Mouse (Mus musculus): Measurements from ENCODE around the gene Prph2. TPM values are rescaled to one million over a fixed set of nuclear protein-coding genes. Genes with fewer than 3 reads are reported as not detected.

Gene Prph2
- total and polyA plus RNA-seq, 2 experiments from 2014 or later = 0.05 TPM; not detected in 1

DNA sequence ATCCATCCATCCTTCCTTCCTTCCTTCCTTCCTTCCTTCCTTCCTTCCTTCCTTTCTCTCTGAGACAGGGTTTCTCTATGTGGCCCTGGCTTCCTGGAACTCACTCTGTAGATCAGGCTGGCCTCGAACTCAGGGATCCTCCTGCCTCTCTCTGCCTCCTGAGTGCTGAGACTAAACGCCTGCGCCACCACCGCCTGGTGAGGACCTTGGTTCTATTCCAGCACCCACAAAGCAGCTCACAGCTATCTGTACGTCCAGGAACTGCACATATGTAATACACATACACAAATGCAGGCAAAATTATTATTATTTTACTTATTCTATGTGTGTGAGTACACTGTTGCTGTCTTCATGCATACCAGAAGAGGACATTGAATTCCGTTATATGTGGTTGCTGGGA is 25.5 kb upstream of the Prph2 start:
- DNase-seq (ENCODE audit: low spot score) = no peak
- no peaks in the 10 kb centered on the region for H3K36me3 ChIP-seq (ENCODE audit: insufficient read depth, low read length)

DNA sequence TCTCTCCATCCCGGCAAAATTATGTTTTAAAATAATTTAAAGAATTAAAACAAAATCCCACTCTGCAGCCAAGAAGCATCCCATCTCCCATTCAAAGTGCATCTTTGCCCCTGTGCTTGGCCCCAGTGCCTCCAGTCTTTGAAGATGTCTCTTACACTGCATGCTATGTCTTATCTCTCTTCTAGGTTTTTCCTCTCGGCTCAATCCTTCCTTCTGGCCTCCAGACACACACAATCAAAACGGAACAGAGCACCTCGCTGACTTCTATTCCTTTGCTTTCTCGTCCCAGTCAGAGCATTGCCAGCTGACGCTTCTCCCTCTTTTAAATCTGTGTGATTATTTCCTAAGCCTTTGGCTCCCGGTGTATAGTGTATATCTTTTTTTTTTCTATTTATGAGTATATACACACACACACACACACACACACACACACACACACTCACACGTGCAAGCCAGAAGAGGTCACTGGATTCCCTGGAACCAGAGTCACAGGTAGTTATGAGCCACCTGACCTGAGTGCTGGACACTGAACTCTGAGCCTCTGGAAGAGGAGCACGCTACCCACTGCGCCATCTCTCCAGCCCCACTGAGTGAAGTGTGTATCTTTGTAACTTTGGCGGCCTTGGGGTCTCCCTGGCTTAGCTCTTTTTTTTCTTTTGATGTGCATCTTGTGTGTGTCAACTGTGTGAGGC is 24.9 kb upstream of the Prph2 start:
- 82% methylated on average over 11 of the region's 11 CpGs for WGBS
- no peak for TF ChIP-seq CTCF (IDR thresholded peaks at IDR 0.05; ENCODE audit: low read depth)
- no peak for ATAC-seq

More for the DNA sequence above, 25.5 kb upstream of the Prph2 start:
- no peak overlapping the region for H3K4me2 ChIP-seq (ENCODE audit: low read depth, low read length)
- H3K9ac ChIP-seq (replicated peaks; ENCODE audit: low read length) = no peak overlapping the region
- WGBS = 90% methylated on average over 6 of the region's 6 CpGs
- H3K9me3 ChIP-seq (ENCODE audit: low read length) = no peaks in the 10 kb centered on the region
- ATAC-seq = no peak
- H3K4me1 ChIP-seq (ENCODE audit: insufficient read depth, low read length) = 0 out of 2 replicates have a peak, but pooled peaks cover 6% of the 10 kb centered on the region
- H3K4me3 ChIP-seq (ENCODE audit: low read length) = no peak overlapping the region
- no peak overlapping the region for H3K27ac ChIP-seq
- no peak for TF ChIP-seq CTCF (IDR thresholded peaks at IDR 0.05; ENCODE audit: low read depth)
- H3K27me3 ChIP-seq (ENCODE audit: insufficient read depth, low read length) = no peaks in the 10 kb centered on the region

DNA sequence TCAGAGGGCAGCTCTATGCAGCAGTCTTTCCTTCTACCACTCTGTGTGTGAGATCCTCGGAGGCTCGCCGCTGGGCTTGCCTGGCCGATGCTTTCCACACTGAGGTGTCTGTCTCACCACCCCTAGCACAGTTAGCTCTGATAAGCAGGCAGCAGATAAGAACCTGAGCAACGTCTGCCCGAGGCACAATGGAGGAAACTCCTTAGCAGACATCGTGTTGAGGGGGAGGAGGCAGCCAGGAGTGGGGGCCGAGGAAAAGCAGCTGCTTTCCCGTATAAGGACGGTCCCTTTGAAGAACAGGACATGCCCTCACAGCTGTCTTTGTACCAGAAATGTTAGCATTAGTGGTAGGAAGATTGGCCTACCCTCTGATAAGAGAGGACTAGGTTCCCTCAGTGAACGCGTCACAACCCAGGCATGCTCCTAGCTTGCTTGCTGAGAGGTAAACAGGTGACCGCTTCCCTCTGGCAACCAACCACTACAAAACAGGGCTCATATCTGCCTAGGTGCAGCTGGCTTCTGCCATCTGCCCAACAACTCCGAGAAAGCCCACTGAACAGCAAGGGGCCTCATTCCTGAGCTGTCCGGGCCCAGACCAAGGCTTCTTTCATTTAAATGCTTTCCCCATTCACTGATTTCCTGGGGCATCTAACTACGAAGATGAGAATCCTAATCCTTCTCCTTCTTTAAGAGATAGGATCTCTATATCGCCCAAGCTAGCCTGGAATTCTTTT is 24.2 kb upstream of the Prph2 start:
- Histone ChIP-seq H3K27ac (no peak overlapping the region), H3K9me3 (ENCODE audit: low read length) (no peaks in the 10 kb centered on the region), H3K4me3 (ENCODE audit: low read length) (no peak overlapping the region), H3K4me2 (ENCODE audit: low read depth, low read length) (no peak overlapping the region), H3K9ac (replicated peaks; ENCODE audit: low read length) (0 out of 2 replicates have a peak overlapping the region, but pooled peaks have one; percentile 13), H3K36me3 (ENCODE audit: insufficient read depth, low read length) (no peaks in the 10 kb centered on the region), H3K27me3 (ENCODE audit: insufficient read depth, low read length) (no peaks in the 10 kb centered on the region), H3K4me1 (ENCODE audit: insufficient read depth, low read length) (0 out of 2 replicates have a peak, but pooled peaks cover 6% of the 10 kb centered on the region)
- no peak for ATAC-seq
- no peak for DNase-seq (ENCODE audit: low spot score)
- no peak for TF ChIP-seq CTCF (IDR thresholded peaks at IDR 0.05; ENCODE audit: low read depth)
- 57% methylated on average over 17 of the region's 17 CpGs for WGBS

More for the DNA sequence above, 24.9 kb upstream of the Prph2 start:
- Histone ChIP-seq H3K4me2 (ENCODE audit: low read depth, low read length) (no peak overlapping the region), H3K4me3 (ENCODE audit: low read length) (no peak overlapping the region), H3K36me3 (ENCODE audit: insufficient read depth, low read length) (no peaks in the 10 kb centered on the region), H3K27me3 (ENCODE audit: insufficient read depth, low read length) (no peaks in the 10 kb centered on the region), H3K27ac (no peak overlapping the region), H3K4me1 (ENCODE audit: insufficient read depth, low read length) (0 out of 2 replicates have a peak, but pooled peaks cover 6% of the 10 kb centered on the region), H3K9ac (replicated peaks; ENCODE audit: low read length) (no peak overlapping the region), H3K9me3 (ENCODE audit: low read length) (no peaks in the 10 kb centered on the region)
- DNase-seq (ENCODE audit: low spot score) = no peak

DNA sequence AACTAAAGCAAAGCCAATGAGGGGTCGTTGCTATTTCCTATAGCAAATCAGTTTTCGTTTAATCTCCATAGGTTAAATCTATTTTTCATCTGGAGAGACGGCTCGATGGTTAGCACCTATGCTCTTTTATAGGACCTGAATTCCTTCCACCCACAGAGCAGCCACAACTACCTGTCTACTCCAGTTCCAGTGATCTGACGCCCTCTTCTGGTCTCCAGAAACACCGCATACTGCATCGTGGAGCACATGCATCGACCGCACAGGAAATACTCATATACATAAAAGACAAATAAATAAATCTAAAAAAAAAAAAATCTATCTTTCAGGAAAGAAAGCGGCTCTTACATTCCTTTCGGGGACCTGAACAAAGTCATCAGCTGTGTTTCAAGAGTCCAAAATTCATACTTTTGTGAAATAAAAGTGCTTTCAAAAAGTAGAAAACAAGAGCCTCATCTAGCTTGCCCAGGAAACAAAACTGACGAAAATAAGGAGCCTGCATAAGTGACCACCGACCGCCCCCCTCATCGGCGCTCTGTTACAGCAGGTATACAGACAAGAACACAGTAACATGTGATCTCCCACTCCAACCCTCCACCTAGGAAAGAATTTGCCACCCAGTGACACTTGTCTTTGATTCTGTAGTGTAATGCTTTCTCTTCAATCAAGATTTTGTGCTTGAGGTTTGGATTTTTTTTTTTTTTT is 21.6 kb upstream of the Prph2 start:
- Histone ChIP-seq H3K9ac (replicated peaks; ENCODE audit: low read length) (peak overlapping the region; percentile 71), H3K27me3 (ENCODE audit: insufficient read depth, low read length) (no peaks in the 10 kb centered on the region), H3K27ac (peak overlapping the region; percentile 95), H3K4me1 (ENCODE audit: insufficient read depth, low read length) (peaks cover 24% of the 10 kb centered on the region), H3K9me3 (ENCODE audit: low read length) (no peaks in the 10 kb centered on the region), H3K4me2 (ENCODE audit: low read depth, low read length) (peak overlapping the region; percentile 82), H3K36me3 (ENCODE audit: insufficient read depth, low read length) (no peaks in the 10 kb centered on the region), H3K4me3 (ENCODE audit: low read length) (peak overlapping the region; percentile 77)
- no peak for ATAC-seq
- WGBS = 34% methylated on average over 16 of the region's 16 CpGs
- DNase-seq (ENCODE audit: low spot score) = peak; percentile 75
- TF ChIP-seq CTCF (IDR thresholded peaks at IDR 0.05; ENCODE audit: low read depth) = peak; percentile 73

DNA sequence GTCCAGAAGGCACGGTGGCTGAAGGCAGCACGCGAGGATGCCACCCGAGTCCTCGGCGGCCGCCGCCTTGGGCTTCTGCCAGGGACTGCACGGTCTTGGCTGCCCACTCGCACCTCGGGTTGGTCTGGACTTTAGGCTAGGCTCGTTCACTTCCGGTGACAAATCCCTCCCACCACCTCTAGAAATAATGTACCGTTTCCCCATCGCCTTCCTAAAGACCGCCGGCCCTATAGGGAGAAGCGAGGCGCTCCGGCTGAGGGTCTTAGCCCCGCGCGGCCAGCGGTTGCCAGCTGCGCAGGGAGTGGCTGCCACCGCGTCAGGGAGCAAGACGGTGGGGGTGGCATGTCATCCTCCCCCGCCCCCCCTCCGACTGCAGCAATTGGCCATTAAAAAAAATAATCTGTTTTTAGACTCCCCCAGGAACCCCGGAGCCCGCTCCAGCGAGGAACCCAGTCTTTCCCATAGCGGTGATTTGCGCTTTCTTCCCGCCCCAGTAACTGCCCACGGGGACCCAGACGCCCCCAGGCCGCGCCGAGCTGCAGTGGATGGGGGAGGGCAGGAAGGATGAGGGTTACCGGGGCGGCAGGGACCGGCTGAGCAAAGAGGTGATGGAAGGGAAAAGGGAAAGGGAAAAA is 20.7 kb upstream of the Prph2 start:
- H3K4me1 ChIP-seq (ENCODE audit: insufficient read depth, low read length) = peaks cover 24% of the 10 kb centered on the region
- peak overlapping the region; percentile 71 for H3K9ac ChIP-seq (replicated peaks; ENCODE audit: low read length)
- H3K4me2 ChIP-seq (ENCODE audit: low read depth, low read length) = peak overlapping the region; percentile 82
- H3K9me3 ChIP-seq (ENCODE audit: low read length) = no peaks in the 10 kb centered on the region
- DNase-seq (ENCODE audit: low spot score) (peak; percentile 84), ATAC-seq (peak; percentile 46)
- H3K36me3 ChIP-seq (ENCODE audit: insufficient read depth, low read length) = no peaks in the 10 kb centered on the region
- WGBS = under 1% methylated on average over 44 of the region's 44 CpGs
- H3K4me3 ChIP-seq (ENCODE audit: low read length) = peak overlapping the region; percentile 77
- 0 out of 2 replicates have a peak, but pooled peaks have one; percentile 21 for TF ChIP-seq CTCF (IDR thresholded peaks at IDR 0.05; ENCODE audit: low read depth)
- H3K27ac ChIP-seq = peak overlapping the region; percentile 95
- no peaks in the 10 kb centered on the region for H3K27me3 ChIP-seq (ENCODE audit: insufficient read depth, low read length)

DNA sequence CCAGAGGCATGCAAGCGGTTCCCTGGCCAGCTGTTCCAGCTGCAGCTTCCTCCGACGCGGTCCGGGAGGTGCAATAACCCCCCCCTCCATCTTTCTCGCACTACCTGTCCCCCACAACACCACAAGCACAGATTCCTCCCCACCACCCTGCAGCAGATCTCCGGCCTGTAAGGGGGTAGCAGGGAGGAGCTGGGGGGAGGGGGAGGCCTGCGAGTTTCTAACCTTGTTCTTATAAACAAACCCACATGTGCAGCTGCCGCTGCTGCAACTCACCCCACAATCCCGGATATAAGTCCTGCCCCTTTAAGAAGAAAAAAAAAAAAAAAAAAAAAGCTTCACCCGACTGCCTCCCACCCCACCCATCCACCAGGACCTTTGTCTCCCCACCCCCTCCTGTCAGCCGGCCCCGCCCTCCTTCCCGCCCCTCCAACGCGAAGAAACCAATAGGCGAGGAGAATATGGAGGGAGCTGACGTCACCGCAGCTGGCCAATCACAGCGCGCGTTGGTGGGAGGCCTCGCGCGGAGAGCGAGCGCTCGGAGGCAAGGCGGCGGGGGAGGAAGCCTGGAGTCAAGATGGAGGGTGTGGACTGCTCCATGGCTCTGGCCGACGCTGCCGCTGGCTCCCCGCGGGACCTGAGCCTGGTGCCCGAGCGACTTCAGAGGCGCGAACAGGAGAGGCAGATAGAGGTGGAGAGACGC is 20.0 kb upstream of the Prph2 start, which contains the start of gene Tbcc:
TSS of gene Tbcc (plus strand) at position 569 of the 700 bp plus-strand sequence.
- Histone ChIP-seq H3K4me2 (ENCODE audit: low read depth, low read length) (peak within 1 kb of the TSS; percentile 96), H3K4me1 (ENCODE audit: insufficient read depth, low read length) (peaks cover 24% of the 10 kb centered on the region), H3K27ac (peak within 1 kb of the TSS; percentile 95), H3K9me3 (ENCODE audit: low read length) (no peaks in the 10 kb centered on the region), H3K36me3 (ENCODE audit: insufficient read depth, low read length) (no peaks in the 10 kb centered on the region), H3K9ac (replicated peaks; ENCODE audit: low read length) (peak within 1 kb of the TSS; percentile 94), H3K27me3 (ENCODE audit: insufficient read depth, low read length) (no peaks in the 10 kb centered on the region), H3K4me3 (ENCODE audit: low read length) (peak within 1 kb of the TSS; percentile 77)
- TF ChIP-seq CTCF (IDR thresholded peaks at IDR 0.05; ENCODE audit: low read depth) = no peak
- WGBS = under 1% methylated on average over 40 of the region's 40 CpGs
- peak; percentile 99 for DNase-seq (ENCODE audit: low spot score)
- ATAC-seq = peak; percentile 93

Data from hindbrain, postnatal 0 days (tissue).